Mouse (Mus musculus): ENCODE results near the gene Sema3b.

The Sema3b gene

GRCm38 (mm10) chr9:107548820-107549219, 60.2 kb downstream of the Sema3b start:
- no peak for DNase-seq (ENCODE audit: low spot score)

GRCm38 (mm10) chr9:107547957-107548356, 61.1 kb downstream of the Sema3b start:
- no peak for DNase-seq (ENCODE audit: low spot score)

Data from T-cell, adult 2 months (primary cell).